ENCODE assay signal across 12 mouse cellular contexts in genomic region chr10:99196556-99196955, GRCm38 (mm10).
"Had no signal": no experiment of that assay in that cellular context is flagged by ENCODE, and none has a peak within 500 bp of the region (broad histone marks: within the 10 kb centered on the region; RNA-seq: fewer than 3 reads in every experiment).

No protein-coding gene starts in this region.

- H3K9ac ChIP-seq: limb, embryonic 13.5 days; liver, embryonic 14.5 days; midbrain, embryonic 12.5 days; neural tube, embryonic 13.5 days; stomach, embryonic 15.5 days had no signal

- H3K36me3 ChIP-seq: limb, embryonic 13.5 days; neural tube, embryonic 13.5 days; stomach, embryonic 15.5 days had no signal

- H3K4me3 ChIP-seq: limb, embryonic 13.5 days; midbrain, embryonic 12.5 days; neural tube, embryonic 13.5 days; stomach, embryonic 15.5 days had no signal

- H3K9me3 ChIP-seq: limb, embryonic 13.5 days; midbrain, embryonic 12.5 days; neural tube, embryonic 13.5 days; stomach, embryonic 15.5 days had no signal

- H3K27ac ChIP-seq: limb, embryonic 13.5 days; liver, embryonic 14.5 days; stomach, embryonic 15.5 days had no signal

- H3K27me3 ChIP-seq: limb, embryonic 13.5 days; midbrain, embryonic 12.5 days; neural tube, embryonic 13.5 days; stomach, embryonic 15.5 days had no signal

- DNase-seq: kidney, adult 2 months; kidney, postnatal 14 days; lung, adult 18-20 months; retina, postnatal 1 day; right cerebral cortex, postnatal 14 days; thymus, adult 2 months; thymus, postnatal 25 days had no signal

- H3K4me2 ChIP-seq: limb, embryonic 13.5 days; midbrain, embryonic 12.5 days; neural tube, embryonic 13.5 days; stomach, embryonic 15.5 days had no signal

- H3K4me1 ChIP-seq: stomach, embryonic 15.5 days had no signal
